Mouse (Mus musculus) liver, postnatal 0 days (tissue): ENCODE data around the gene Hnrnpab.

Source experiments
- CTCF ChIP-seq: sonication (generic); IDR thresholded peaks from 2 replicates; pipeline ENCODE4 v1.5.1; 2016; ENCODE audit warnings: antibody characterized with exemption, low read depth
- EP300 ChIP-seq: IDR thresholded peaks from 2 replicates; pipeline ENCODE4 v1.6.1; 2016; ENCODE audit warnings: antibody characterized with exemption, low read depth, mild to moderate bottlenecking

DNA sequence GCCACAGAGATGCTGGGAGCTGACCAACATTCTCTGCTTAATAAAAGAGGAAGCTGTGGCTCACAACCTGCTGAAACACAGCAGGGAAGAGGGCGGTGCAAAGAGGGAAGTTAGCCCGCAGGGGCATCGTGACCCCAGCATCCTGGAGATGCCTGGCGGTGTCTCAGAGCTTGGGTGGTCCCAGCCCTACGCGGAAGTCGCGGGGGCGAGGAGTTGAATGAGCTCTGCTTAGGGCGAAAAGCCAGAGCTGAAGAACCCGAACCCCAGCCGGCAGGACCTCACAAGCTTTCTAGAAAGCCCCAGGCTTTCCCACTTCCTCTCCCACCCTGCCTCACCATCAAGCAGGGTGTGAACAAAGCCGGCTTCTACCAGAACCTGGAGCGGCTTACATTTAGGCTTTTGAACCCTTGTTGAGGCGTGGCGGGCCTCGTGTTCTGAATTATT lies 31.3 kb upstream of the Hnrnpab start:
- no peak for TF ChIP-seq CTCF
- no peak for TF ChIP-seq EP300
